Mouse (Mus musculus): ENCODE data around the gene Gtf3c6.

Gtf3c6 gene

DNA sequence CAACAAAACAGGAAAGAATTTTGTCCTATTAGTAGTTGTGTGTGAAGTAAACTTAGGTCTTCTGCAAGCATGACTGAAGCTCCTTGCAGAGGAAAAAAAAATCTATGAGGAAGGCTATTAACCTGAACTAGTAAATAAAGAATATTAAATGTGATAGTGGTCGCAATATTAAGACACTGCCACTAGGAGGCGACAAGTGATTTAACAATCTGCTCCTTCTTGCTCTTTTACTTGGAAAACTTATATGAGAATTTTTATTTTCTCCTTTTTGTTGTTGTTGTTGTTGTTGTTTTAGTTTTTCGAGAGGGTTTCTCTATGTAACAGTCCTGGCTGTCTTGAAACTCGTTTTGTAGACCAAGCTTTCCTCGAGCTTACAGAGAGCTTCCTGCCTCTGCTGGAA, 1.1 kb upstream of the Gtf3c6 start:
- peak; percentile 88 for DNase-seq (ENCODE audit: low read depth)

DNA sequence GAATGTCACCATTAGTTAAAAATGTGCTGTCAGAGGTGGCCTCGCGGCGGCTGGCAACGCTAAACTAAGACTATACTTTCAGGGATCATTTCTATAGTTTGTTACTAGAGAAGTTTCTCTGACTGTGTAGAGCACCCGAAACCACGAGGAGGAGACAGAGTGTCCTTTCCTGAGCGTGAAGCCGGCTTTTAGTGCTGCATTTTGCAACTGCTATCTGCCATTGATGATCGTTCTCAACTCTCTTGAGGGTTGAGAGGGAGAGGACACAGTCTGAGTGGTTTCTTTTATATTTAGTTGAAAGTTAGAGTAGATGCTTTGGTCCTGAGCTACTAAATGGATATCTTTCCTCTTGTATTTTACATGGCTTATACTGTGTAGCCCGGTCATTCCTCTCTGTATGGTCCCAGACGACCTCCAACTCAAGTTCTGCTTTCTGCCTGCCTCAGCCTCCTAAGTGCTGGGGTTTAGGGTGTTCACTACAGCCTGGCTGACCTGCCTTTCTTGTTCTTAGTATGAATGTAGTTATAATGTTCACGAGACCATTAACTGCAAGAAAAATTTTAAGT, 576 bp upstream of the Gtf3c6 start:
- peak; percentile 95 for DNase-seq (ENCODE audit: low read depth)

DNA sequence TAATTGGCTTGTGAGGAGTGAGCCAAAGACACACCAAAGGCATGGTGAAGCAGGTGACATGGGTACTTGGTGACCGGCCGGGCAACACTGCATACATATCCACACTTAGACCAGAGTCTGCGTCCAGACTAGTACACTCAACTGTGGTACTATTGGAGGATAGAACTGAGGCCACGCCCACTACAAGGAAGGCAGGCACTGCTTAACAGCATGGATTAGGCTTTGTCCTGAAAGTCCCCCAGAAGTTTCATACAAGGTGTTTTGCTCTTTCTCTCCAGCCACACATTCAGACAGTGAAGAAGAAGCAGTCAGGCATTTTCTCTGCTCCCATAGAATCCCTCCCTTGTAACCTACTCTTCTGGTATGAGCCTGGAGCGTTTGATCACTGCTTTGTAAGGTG, 1.2 kb downstream of the Gtf3c6 start:
- DNase-seq (ENCODE audit: low read depth): peak; percentile 72

DNA sequence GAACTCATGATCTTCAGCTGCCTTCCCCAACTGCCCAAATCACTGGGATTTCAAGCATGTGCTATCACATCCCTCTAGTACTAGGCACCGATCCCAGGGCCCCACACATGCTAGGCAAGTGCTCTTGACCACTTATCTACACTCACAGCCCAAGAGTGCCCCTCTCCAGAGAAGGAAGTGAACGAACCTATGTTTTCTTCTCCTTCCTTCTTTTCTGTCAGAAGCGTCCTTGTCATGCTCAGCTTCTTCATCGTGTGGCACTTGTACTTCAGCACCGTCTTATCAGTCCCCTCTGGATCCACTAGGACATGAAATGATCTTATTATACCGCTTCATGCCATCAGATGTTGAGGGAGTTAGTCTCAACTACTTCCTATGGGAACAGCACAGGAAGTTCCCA, 6.9 kb downstream of the Gtf3c6 start:
- DNase-seq (ENCODE audit: low read depth): no peak

DNA sequence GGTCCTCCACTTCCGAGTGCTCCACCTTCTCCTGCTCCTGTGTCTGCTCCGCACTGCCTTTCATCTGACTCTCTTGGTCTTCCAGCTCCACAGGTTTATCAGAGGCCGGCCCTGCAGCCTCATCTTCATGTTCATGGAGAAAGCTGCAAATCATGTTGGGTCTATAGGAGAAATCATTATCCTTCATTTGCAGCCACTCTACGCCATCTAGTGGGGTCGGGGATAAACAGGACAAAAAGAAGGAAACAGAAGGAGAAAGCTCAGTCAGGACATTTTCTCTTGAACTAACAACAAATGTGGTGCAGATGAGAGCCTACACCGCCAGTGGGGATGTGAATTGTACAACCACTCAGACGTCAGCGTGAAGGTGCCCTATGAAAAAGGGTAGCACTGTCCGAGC, 8.3 kb downstream of the Gtf3c6 start:
- no peak for DNase-seq (ENCODE audit: low read depth)

DNA sequence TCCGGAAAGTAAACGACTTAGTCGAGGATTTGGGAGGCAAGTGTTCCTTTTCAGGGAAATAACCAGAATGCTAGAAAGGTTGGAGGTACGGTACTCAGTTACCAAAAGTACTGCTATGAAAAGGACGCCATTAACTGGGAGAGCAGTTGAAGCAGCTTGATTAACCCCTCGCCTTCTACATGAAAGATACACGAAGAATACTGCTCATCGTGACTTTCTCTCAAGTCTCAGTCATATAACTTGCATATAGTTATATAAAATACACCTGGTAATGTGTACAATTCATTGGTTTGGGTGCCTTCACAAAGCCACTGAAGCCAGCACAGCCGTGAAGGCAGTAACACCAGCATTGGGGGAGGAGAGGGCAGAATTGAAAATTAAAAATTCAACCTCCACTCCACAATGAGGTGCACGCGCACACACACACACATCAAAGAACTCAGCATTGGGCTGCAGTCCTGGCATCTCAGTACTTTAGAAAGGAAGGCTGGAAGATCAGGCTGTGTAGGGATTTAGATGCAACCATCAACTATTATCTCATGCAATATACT, 10.7 kb downstream of the Gtf3c6 start:
- DNase-seq (ENCODE audit: low read depth): no peak

DNA sequence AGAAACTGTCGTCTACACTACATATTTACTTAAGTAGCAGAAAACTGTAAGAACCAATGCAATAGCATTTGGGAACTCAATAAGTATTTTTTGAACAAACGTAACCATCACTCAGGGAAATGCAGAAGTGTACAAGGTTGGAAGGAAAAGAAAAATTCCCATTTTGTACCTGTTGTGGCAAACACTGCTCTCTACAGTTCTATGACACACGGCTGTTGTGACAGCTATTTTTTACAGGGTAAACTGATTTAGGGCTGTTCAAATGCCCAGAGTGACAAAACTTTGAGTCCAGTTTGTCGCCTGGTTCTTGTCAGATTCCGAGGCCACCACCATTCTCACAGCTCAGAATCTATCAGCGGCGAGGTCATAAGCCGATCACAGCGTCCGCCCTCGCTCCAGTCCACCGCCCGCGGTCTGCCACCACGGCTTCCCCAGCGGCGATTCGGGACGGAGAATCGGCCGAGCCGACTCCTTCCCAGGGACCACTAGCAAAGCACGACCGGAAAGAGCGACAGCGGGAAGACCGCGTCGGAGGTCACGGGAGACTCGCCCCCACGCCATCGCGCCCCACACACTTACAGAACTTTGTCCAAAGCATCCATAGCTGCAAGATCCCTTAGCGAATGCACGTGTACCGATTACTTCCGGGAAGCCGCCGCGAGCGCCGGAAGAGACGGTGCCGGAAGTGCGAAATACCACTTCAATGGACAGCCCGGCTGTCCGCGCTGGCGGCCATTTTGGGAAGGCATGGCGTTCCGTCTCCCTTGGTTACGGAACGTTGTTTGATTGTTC, 11.3 kb downstream of the Gtf3c6 start, which contains the start of gene Rpf2:
Gene Rpf2 (minus strand): TSS at position 663 of the 792 bp plus-strand sequence.
- peak; percentile 93 for DNase-seq (ENCODE audit: low read depth)

DNA sequence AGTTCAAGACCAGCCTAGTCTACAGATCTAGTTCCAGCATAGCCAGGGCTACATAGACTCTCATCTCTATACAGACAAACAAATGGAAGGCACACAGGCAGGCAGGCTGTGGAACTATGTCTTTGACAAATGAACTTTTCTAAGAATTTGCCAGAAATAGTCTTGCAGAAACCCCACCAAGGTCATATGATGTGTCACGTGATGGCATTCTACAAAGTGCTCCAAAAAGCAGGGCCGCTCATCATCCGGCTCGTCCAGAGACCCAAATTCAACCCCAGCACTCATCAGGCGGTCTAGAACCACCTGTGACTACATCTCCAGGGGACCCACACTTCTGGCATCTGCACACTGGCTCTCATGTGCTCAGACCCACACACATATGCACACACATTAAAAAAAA, 20.1 kb downstream of the Gtf3c6 start:
- DNase-seq (ENCODE audit: low read depth): no peak

DNA sequence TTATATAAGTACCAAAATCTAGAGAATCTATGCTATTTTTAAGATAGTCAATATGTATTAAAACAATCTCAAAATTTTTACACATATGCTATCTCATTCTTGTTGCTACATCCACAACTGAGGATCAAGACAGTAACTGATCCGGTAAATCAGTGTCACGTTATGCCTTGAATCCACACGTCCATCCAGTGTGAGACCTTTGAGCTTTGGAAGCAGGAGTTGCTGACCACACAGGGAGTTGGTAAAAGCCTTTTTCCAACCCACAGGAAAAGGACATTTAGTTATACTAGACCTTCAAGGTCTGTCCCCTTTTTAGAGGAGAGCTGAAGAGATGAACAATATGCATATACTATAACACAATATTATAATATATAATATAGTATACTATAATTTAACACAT, 24.7 kb downstream of the Gtf3c6 start:
- DNase-seq (ENCODE audit: low read depth): no peak

DNA sequence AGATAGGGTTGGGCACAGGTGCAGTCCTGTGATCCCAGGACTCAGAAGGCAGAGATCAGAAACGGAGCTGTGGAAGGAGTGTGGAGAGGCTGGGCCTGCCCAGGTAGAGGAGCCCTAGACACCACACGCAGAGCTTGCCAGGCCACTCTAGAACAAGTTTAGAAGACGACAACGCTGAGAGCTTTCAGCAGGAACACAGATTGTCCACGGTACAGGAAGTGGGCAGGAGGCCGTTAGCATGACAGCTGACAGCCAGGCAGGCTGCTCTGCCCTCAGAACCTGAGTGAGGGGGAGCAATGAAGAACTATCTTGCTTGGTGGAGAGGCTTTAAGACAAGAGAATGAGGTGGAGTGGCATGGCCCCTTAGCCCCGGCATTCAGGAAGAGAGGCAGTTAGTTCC, 25.5 kb downstream of the Gtf3c6 start:
- DNase-seq (ENCODE audit: low read depth): peak; percentile 42

DNA sequence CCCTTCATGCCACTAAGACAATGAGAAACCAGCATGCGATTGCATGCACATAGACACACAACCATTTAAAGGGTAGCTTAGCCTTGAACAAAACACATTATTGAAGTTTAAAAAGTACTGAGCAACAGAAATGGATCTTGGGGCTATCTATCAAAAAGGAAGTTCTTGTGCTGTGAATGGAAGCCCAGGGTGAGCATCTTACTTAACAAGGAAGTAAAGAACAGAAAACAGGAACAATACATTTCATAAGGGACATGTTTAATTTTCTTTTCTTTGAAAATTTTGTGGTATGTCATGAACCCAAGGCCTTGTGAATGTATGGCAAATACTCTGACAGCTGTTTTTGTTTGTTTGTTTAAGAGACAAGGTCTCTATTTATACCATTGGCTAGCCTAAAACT, 28.2 kb downstream of the Gtf3c6 start:
- DNase-seq (ENCODE audit: low read depth): no peak

DNA sequence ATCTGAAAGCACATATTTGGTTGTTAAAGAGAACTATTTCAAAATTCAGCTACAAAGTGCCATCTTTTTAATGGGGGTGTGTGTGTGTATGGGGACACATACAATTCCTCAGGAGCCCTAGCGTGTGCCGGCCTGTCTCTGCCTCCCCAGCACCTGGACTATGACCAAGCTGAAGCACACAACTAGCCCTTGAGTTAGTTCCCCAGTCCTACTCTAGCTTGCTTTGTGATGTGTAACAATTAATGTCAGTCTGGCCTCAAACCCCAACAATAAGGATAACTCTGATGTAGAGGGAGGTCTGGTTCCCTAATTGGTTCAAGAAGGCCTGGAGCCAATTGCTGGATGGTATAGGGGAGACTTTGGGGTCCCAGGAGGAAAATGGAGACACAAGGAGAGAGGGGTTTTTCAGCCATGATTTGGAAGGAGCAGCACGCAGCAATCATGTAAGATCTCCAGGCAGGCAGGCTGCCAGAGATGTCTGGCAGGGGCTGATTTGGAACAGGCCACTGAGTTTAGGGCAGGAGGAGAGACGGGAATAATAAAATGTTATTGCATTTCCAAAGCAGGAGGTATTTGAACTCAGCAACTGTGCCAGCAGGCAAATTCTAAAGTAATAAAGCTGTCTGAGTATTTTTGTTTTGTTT, 30.1 kb downstream of the Gtf3c6 start:
- no peak for DNase-seq (ENCODE audit: low read depth)

DNA sequence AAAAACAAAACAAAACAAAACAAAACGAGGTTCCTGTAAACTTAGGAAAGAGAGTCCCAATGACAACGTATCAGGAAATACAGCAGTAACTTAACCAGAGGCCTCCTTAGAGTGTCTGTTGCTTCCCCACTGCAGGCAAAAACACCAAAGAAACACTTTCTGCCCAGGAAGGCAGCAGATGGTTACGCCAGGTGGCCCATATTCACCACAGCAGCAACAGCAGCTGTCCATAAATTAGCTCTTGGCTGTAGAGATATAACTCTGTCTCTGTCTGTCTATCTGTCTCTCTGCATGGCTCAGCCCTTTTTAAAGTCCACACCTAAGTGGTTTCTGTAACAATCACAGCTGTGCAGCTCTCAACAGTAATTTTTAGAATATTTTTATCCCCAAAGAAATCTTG, 39.0 kb downstream of the Gtf3c6 start:
- DNase-seq (ENCODE audit: low read depth): no peak

DNA sequence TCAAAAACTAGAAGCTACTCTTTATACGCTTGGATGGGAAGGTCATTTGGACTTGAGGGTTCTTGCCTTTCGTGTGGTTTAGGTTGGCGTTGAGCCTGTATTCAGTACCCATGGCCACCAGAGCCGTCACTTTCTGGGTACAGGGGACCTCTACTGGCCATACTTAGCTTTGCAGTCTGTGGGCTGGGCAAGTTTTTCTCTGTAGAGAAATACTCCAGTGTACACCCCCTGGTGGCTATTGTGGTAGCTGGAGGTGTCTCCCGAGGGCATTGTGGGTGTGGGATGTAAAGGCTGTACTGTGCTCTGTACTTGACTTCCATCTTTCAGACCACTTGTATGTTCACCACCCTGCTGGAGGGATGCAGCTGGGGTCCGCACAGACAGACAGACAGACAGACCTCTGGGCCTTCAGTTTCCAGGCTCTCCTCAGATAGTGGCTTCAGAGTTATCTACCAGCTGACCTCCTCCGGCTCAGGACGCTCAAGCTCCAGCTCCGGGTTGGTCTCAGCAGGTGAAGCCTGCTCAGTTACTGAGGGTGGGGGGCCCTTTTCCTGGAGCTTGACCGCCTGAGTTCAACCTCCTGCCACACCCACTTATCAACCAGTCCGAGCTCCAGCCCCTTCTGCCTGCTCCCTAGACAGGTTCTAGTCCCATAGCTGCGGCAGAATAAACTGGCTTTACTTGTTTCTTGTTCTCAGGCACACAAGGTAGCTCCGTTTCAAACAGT, 45.3 kb downstream of the Gtf3c6 start:
- peak; percentile 95 for DNase-seq (ENCODE audit: low read depth)

All from induced T-regulatory cell, adult 2 months (primary cell).